Mouse (Mus musculus): ENCODE measurements at regions not wholly inside any gene's neighbourhood (a gene's known extent, or its start where the extent isn't known, plus 50 kb on each side); places are given as distances from the start of the nearest gene placed in this dataset.

- H3K27ac ChIP-seq = no peak overlapping the region
- no peaks in the 10 kb centered on the region for H3K36me3 ChIP-seq (replicated peaks; ENCODE audit: control insufficient read depth, insufficient read depth, low read depth)
- DNase-seq (ENCODE audit: low read depth in 3 of 3, low spot score in 3 of 3) (no peak), ATAC-seq (ENCODE audit: insufficient read depth) (no peak)
- no peak overlapping the region for H3K9ac ChIP-seq (replicated peaks)
- TF ChIP-seq EP300 (IDR thresholded peaks at IDR 0.05; ENCODE audit: low read depth) = no peak
- no peak for TF ChIP-seq CTCF (IDR thresholded peaks at IDR 0.05; ENCODE audit: low read depth)
- H3K4me3 ChIP-seq (ENCODE audit: insufficient read depth in 1 of 2, low read depth in 2 of 2, low read length in 2 of 2) = no peak overlapping the region
- no peaks in the 10 kb centered on the region for H3K9me3 ChIP-seq (ENCODE audit: control insufficient read depth, low read length)
- H3K4me1 ChIP-seq (replicated peaks; ENCODE audit: control insufficient read depth in 2 of 2, insufficient read depth in 2 of 2, low read length in 1 of 2) = no peaks in the 10 kb centered on the region
- no peak overlapping the region for H3K4me2 ChIP-seq (ENCODE audit: low read depth)
- no peaks in the 10 kb centered on the region for H3K27me3 ChIP-seq (ENCODE audit: control insufficient read depth, insufficient read depth, low read length)
- 68% methylated on average over 1 of the region's 1 CpGs for WGBS (ENCODE audit: insufficient replicate concordance)
Observed at GRCm38 (mm10) chr1:189115279-189115678, 107.6 kb upstream of the Kctd3 start.

GRCm38 (mm10) chr1:189108260-189109035 lies 100.8 kb upstream of the Kctd3 start:
- H3K4me2 ChIP-seq (ENCODE audit: low read depth) = no peak overlapping the region
- H3K4me3 ChIP-seq (ENCODE audit: insufficient read depth in 1 of 2, low read depth in 2 of 2, low read length in 2 of 2) = no peak overlapping the region
- 62% methylated on average over 8 of the region's 8 CpGs for WGBS (ENCODE audit: insufficient replicate concordance)

GRCm38 (mm10) chr1:189107841-189108240 lies 100.2 kb upstream of the Kctd3 start:
- no peaks in the 10 kb centered on the region for H3K4me1 ChIP-seq (replicated peaks; ENCODE audit: control insufficient read depth in 2 of 2, insufficient read depth in 2 of 2, low read length in 1 of 2)
- H3K9me3 ChIP-seq (ENCODE audit: control insufficient read depth, low read length) = no peaks in the 10 kb centered on the region
- H3K9ac ChIP-seq (replicated peaks) = no peak overlapping the region
- H3K4me3 ChIP-seq (ENCODE audit: insufficient read depth in 1 of 2, low read depth in 2 of 2, low read length in 2 of 2) = no peak overlapping the region
- no peaks in the 10 kb centered on the region for H3K36me3 ChIP-seq (replicated peaks; ENCODE audit: control insufficient read depth, insufficient read depth, low read depth)
- ATAC-seq (ENCODE audit: insufficient read depth) = no peak
- no peaks in the 10 kb centered on the region for H3K27me3 ChIP-seq (ENCODE audit: control insufficient read depth, insufficient read depth, low read length)
- no peak overlapping the region for H3K27ac ChIP-seq
- DNase-seq (ENCODE audit: low read depth in 3 of 3, low spot score in 3 of 3) = no peak
- 57% methylated on average over 8 of the region's 8 CpGs for WGBS (ENCODE audit: insufficient replicate concordance)
- no peak overlapping the region for H3K4me2 ChIP-seq (ENCODE audit: low read depth)
- no peak for TF ChIP-seq EP300 (IDR thresholded peaks at IDR 0.05; ENCODE audit: low read depth)
- no peak for TF ChIP-seq CTCF (IDR thresholded peaks at IDR 0.05; ENCODE audit: low read depth)

More at GRCm38 (mm10) chr1:189108260-189109035, 100.8 kb upstream of the Kctd3 start:
- no peak for DNase-seq (ENCODE audit: low read depth in 3 of 3, low spot score in 3 of 3)
- Histone ChIP-seq H3K9ac (replicated peaks) (no peak overlapping the region), H3K27me3 (ENCODE audit: control insufficient read depth, insufficient read depth, low read length) (no peaks in the 10 kb centered on the region), H3K9me3 (ENCODE audit: control insufficient read depth, low read length) (no peaks in the 10 kb centered on the region), H3K27ac (no peak overlapping the region), H3K4me1 (replicated peaks; ENCODE audit: control insufficient read depth in 2 of 2, insufficient read depth in 2 of 2, low read length in 1 of 2) (no peaks in the 10 kb centered on the region), H3K36me3 (replicated peaks; ENCODE audit: control insufficient read depth, insufficient read depth, low read depth) (no peaks in the 10 kb centered on the region)
- no peak for TF ChIP-seq CTCF (IDR thresholded peaks at IDR 0.05; ENCODE audit: low read depth)
- TF ChIP-seq EP300 (IDR thresholded peaks at IDR 0.05; ENCODE audit: low read depth) = no peak
- ATAC-seq (ENCODE audit: insufficient read depth) = no peak

DNA sequence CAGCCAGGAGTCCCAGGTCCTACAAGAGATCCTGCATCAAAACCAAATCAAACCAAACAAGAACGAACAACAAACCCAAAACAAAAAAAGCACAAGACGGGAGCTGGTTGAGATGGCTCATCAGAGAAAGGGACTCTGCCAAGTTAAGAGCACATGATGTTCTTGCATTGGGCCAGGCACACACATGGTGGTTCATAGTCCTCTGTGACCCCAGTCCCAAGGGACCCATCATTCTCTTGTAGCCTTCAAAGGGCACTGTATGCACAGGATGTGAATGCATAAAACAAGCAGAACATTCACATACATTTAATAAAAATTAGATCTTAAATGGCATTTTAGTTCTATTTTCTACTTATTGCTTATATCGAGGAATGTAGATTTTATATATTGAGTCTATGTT lies 99.5 kb upstream of the Kctd3 start:
- Histone ChIP-seq H3K36me3 (replicated peaks; ENCODE audit: control insufficient read depth, insufficient read depth, low read depth) (no peaks in the 10 kb centered on the region), H3K27ac (no peak overlapping the region), H3K9ac (replicated peaks) (no peak overlapping the region), H3K4me1 (replicated peaks; ENCODE audit: control insufficient read depth in 2 of 2, insufficient read depth in 2 of 2, low read length in 1 of 2) (no peaks in the 10 kb centered on the region), H3K4me3 (ENCODE audit: insufficient read depth in 1 of 2, low read depth in 2 of 2, low read length in 2 of 2) (no peak overlapping the region), H3K9me3 (ENCODE audit: control insufficient read depth, low read length) (no peaks in the 10 kb centered on the region), H3K27me3 (ENCODE audit: control insufficient read depth, insufficient read depth, low read length) (no peaks in the 10 kb centered on the region), H3K4me2 (ENCODE audit: low read depth) (no peak overlapping the region)
- WGBS (ENCODE audit: insufficient replicate concordance) = 64% methylated on average over 3 of the region's 3 CpGs
- no peak for ATAC-seq (ENCODE audit: insufficient read depth)
- TF ChIP-seq EP300 (IDR thresholded peaks at IDR 0.05; ENCODE audit: low read depth) (no peak), CTCF (IDR thresholded peaks at IDR 0.05; ENCODE audit: low read depth) (no peak)
- DNase-seq (ENCODE audit: low read depth in 3 of 3, low spot score in 3 of 3) = no peak

GRCm38 (mm10) chr1:189105276-189105675 lies 97.6 kb upstream of the Kctd3 start:
- H3K9ac ChIP-seq (replicated peaks) = no peak overlapping the region
- no peak overlapping the region for H3K27ac ChIP-seq
- H3K9me3 ChIP-seq (ENCODE audit: control insufficient read depth, low read length) = no peaks in the 10 kb centered on the region
- no peak overlapping the region for H3K4me3 ChIP-seq (ENCODE audit: insufficient read depth in 1 of 2, low read depth in 2 of 2, low read length in 2 of 2)
- DNase-seq (ENCODE audit: low read depth in 3 of 3, low spot score in 3 of 3) (no peak), ATAC-seq (ENCODE audit: insufficient read depth) (no peak)
- H3K36me3 ChIP-seq (replicated peaks; ENCODE audit: control insufficient read depth, insufficient read depth, low read depth) = no peaks in the 10 kb centered on the region
- TF ChIP-seq CTCF (IDR thresholded peaks at IDR 0.05; ENCODE audit: low read depth) = no peak
- no peak for TF ChIP-seq EP300 (IDR thresholded peaks at IDR 0.05; ENCODE audit: low read depth)
- 52% methylated on average over 4 of the region's 4 CpGs for WGBS (ENCODE audit: insufficient replicate concordance)
- no peaks in the 10 kb centered on the region for H3K27me3 ChIP-seq (ENCODE audit: control insufficient read depth, insufficient read depth, low read length)
- no peaks in the 10 kb centered on the region for H3K4me1 ChIP-seq (replicated peaks; ENCODE audit: control insufficient read depth in 2 of 2, insufficient read depth in 2 of 2, low read length in 1 of 2)
- H3K4me2 ChIP-seq (ENCODE audit: low read depth) = no peak overlapping the region
